Mouse (Mus musculus): Measurements from ENCODE around the gene Prkag2. TPM values are rescaled to one million over a fixed set of nuclear protein-coding genes. Genes with fewer than 3 reads are reported as not detected.
A peak's percentile ranks its signal among the peaks of the same experiment; 100 is the strongest.

Prkag2 gene
- polyA plus RNA-seq, 1 experiment from 2014 or later, result 76.5 TPM

DNA sequence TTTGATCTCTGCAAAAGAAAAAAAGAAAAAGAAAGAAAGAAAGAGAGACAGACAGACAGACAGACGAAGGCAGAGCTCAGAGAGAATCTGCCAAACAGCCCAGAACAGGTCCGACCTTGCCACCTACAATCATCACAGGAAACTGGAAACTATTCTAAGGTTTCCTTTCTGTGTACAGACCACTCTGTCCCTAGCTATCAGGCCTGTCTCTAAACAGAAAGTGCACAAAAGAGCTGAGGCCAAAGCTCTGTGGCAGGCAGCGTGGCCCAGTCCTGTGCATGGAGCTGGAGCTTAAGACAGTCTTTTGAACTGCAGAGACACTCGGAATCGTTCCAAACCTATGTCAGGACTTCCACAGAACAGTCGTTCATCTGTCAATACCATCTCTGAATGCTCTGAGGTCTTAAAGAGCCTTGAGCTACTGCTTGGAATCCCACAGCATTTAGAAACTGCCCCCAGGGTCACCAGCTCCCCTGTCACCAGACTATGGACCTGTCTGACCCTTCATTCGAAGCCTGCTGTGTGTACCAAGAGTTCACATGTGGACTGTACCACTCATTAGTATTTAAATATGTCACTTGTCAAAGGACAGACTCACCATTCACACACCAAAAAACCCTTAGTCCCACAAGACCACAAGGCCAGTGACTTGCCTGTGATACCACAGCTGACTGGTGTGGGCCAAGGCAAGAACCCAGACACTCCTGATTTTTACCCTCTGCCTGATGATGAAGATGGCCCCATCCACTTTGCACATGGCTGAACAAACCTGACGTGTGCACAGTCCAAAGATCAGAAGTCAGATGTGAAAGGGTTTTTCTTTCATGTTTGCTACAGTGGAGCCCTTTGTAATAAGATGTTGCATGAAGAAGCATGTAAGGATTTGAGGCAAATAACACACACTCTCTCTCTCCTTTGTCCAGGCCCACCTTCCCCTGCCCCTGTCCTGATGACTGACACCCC, 35.9 kb downstream of the Prkag2 start:
- Histone ChIP-seq H3K9me3 (no peaks in the 10 kb centered on the region), H3K4me1 (replicated peaks) (peaks cover 19% of the 10 kb centered on the region), H3K36me3 (no peaks in the 10 kb centered on the region), H3K27ac (replicated peaks) (no peak overlapping the region), H3K4me2 (no peak overlapping the region), H3K4me3 (no peak overlapping the region), H3K27me3 (no peaks in the 10 kb centered on the region), H3K9ac (no peak overlapping the region)
- ATAC-seq (ENCODE audit: low read depth), result no peak
- 68% methylated on average over 8 of the region's 8 CpGs for WGBS

DNA sequence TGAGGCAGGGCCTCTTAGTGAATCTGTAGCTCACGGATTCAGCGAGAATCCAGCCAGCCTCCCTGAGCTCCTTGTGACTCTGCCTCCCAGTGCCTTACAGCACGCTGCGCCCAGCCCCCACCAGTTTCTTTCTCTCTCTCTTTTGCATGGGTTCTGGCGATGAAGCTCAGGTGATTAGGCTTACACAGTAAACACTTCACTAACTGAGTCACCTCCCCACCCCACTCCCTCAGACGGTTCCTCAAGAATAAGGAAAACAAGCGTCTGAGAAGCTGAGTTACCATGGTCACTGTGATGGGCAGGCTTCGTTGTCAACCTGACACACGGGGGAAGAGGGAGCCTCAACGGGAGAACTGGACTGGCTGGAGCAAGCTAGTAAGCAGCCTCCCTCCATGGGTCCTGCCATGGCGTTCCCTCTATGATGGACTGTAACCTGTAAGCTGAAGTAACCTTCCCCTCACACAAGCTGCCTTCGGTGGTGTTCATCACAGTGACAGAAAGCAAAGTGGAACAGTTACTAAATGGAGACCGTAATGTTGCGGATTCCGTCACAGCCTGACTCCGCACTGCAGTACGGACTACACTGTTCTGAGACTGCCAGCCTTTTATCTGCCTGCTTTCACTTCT, 37.8 kb downstream of the Prkag2 start:
- H3K36me3 ChIP-seq, result no peaks in the 10 kb centered on the region
- WGBS, result 54% methylated on average over 17 of the region's 17 CpGs
- no peaks in the 10 kb centered on the region for H3K27me3 ChIP-seq
- no peaks in the 10 kb centered on the region for H3K9me3 ChIP-seq
- H3K4me1 ChIP-seq (replicated peaks), result peaks cover 31% of the 10 kb centered on the region
- ATAC-seq (ENCODE audit: low read depth), result no peak
- H3K27ac ChIP-seq (replicated peaks), result no peak overlapping the region
- H3K4me3 ChIP-seq, result no peak overlapping the region
- no peak overlapping the region for H3K4me2 ChIP-seq
- H3K9ac ChIP-seq, result no peak overlapping the region

DNA sequence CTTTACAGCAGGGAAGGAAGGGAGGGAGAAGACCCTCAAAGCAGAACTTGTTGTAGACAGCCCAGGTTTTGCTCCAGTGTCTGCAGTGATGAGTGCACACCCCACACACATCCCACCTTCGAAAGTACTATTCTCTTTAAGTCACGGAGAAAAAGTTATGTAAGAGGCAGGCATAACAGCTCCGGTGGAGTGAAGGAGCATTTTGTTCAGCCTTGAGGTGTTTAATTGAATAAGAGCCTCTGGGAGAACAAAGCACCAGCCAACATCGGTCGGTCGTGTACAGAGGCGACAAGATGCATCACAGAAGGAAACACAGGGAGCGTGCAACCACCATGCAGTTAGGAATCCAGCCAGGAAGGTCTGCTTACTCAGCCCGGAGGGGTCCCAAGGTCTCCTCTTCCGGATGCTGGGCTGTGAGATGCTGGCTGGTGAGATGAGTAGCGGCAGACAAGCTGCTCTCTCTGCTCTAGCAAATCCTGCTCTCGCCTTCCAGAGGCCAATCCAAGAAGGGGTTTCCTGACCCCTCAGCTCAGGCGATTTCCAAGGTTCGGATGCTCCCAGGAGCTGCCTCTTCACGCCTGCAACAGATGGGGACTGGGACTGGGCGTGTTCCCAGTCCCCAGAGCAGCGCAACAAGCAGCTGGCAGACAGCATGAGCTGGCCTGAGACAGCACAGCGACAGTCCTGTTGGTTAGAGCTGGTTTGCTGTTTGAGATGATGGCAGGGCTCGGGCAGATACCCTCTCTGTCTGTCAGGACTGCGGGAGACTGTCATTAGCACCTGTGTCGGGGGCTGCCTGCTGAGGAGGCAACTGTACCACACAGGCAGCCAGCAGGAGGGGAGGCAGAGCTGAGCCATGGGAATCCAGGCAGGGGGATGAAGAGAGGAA, 41.3 kb downstream of the Prkag2 start:
- peak; percentile 12; the same call in 1 of the 2 replicates for ATAC-seq (ENCODE audit: low read depth)
- no peaks in the 10 kb centered on the region for H3K36me3 ChIP-seq
- no peak overlapping the region for H3K27ac ChIP-seq (replicated peaks)
- H3K4me2 ChIP-seq, result peak overlapping the region; percentile 31
- peaks cover 43% of the 10 kb centered on the region for H3K4me1 ChIP-seq (replicated peaks)
- no peaks in the 10 kb centered on the region for H3K9me3 ChIP-seq
- no peak overlapping the region for H3K4me3 ChIP-seq
- H3K27me3 ChIP-seq, result no peaks in the 10 kb centered on the region
- H3K9ac ChIP-seq, result peak overlapping the region; percentile 57
- WGBS, result 24% methylated on average over 21 of the region's 21 CpGs

DNA sequence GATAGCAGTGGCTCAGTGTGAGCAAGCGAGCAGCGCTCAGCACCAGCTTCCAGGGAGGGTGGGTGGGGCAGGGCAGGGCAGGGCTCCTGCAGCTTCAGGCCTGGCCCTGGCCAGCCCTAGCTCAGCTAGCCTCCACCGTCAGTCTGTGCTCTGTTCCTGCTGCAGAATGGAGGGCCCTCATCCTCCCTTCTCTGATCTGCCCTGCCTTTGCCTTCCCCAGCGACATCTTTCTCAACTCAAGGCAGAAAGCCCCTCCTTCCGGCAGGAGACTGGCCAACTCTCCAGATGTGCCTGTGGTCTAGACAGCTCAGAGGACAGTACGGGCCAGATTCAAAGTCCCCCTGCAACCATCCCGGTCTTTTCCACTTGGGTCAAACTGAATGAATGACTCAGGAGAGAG, 42.0 kb downstream of the Prkag2 start:
- H3K4me3 ChIP-seq, result no peak overlapping the region
- H3K4me2 ChIP-seq, result no peak overlapping the region
- no peak overlapping the region for H3K27ac ChIP-seq (replicated peaks)
- ATAC-seq (ENCODE audit: low read depth), result no peak
- H3K9ac ChIP-seq, result no peak overlapping the region
- H3K9me3 ChIP-seq, result no peaks in the 10 kb centered on the region
- H3K4me1 ChIP-seq (replicated peaks), result peaks cover 43% of the 10 kb centered on the region
- WGBS, result 41% methylated on average over 7 of the region's 7 CpGs
- H3K27me3 ChIP-seq, result no peaks in the 10 kb centered on the region
- H3K36me3 ChIP-seq, result no peaks in the 10 kb centered on the region

DNA sequence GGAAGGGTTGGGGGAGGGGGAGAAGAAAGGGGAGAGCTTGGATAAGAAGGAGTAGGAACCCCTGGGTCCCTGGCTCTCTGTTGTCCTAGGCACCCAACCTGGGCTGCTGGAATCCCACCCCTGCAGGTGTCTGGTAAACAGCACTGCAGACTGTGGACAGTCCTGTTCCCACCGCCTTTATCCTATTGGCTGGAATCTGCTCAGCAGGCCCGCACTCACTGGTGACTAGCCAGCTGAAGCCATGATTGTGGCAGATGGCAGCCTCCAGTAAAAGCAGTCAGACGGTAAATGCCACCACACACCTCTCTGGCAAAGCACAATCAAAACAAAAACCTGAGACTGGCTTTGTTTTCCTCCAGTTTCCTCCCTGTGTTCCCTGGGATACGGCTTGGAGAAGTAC, 45.2 kb downstream of the Prkag2 start:
- ATAC-seq (ENCODE audit: low read depth), result peak; percentile 44; the same call in 1 of the 2 replicates
- peak overlapping the region; percentile 24; the same call in 1 of the 2 replicates for H3K27ac ChIP-seq (replicated peaks)

DNA sequence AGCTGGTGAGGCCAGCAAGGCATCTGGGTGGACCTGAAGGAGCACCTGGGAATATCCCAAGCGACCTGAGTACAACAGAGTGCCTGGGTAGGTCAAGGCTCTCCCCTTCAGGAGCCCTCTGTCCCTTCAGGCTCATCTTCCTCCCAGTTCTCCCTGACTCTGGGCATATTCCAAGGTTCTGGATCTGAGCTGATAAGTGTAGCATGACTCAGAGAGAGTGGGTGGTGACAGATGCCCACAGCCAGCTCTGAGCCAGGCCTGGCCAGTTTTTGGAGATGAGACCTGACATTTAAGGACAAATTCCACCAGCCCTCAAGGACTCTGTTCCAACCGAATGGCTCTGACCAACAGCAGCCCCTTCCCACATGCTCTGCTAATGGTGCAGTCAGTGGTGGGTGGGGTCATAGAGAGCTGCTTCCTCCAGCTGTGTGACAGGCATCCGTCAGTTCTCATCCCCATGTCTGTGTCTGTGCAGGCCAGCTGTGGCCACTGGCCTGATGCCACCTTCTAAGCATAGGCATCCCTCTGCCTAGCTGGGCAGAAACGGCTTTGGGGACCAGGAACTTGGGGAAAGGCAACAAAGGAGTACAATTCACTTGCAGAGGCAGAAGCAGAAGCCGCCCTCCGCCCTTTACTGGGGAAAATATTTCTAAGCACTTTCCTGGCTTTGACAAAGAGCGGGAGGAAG, 46.3 kb downstream of the Prkag2 start:
- H3K9me3 ChIP-seq, result no peaks in the 10 kb centered on the region
- H3K4me1 ChIP-seq (replicated peaks), result peaks cover 20% of the 10 kb centered on the region
- no peaks in the 10 kb centered on the region; the same call in 1 of the 2 replicates for H3K27me3 ChIP-seq
- 74% methylated on average over 7 of the region's 7 CpGs for WGBS
- H3K4me2 ChIP-seq, result no peak overlapping the region
- no peak overlapping the region for H3K27ac ChIP-seq (replicated peaks)
- no peak overlapping the region for H3K4me3 ChIP-seq
- no peaks in the 10 kb centered on the region for H3K36me3 ChIP-seq
- no peak overlapping the region for H3K9ac ChIP-seq
- no peak for ATAC-seq (ENCODE audit: low read depth)

More for the DNA sequence above, 45.2 kb downstream of the Prkag2 start:
- Histone ChIP-seq H3K4me1 (replicated peaks) (peaks cover 31% of the 10 kb centered on the region), H3K27me3 (no peaks in the 10 kb centered on the region; the same call in 1 of the 2 replicates), H3K9me3 (no peaks in the 10 kb centered on the region), H3K36me3 (no peaks in the 10 kb centered on the region), H3K9ac (no peak overlapping the region), H3K4me2 (no peak overlapping the region), H3K4me3 (no peak overlapping the region)
- WGBS, result 31% methylated on average over 4 of the region's 4 CpGs

DNA sequence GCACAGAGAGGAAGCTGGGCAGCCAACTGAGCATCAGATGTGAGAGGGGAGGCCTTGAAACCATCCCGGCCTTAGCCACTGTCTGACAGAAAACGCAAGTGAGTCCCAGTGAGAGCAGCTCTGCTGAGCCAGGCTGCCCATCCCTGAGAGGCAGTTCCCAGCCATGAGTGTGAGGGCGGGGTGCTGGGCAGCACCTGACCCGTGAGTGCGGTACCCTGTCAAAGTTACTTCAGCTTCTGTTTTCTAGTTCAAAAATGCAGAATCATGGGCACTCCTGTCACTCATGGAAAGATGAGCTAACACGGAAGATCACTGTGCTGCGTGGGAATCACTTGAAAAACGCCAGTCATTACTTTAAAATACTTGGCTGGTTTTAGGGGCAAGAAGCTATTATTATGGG, 49.6 kb downstream of the Prkag2 start:
- no peaks in the 10 kb centered on the region; the same call in 1 of the 2 replicates for H3K27me3 ChIP-seq
- H3K27ac ChIP-seq (replicated peaks), result no peak overlapping the region
- no peak overlapping the region for H3K9ac ChIP-seq
- peaks cover 11% of the 10 kb centered on the region for H3K4me1 ChIP-seq (replicated peaks)
- 39% methylated on average over 8 of the region's 8 CpGs for WGBS
- H3K9me3 ChIP-seq, result no peaks in the 10 kb centered on the region
- no peaks in the 10 kb centered on the region for H3K36me3 ChIP-seq
- H3K4me2 ChIP-seq, result no peak overlapping the region
- H3K4me3 ChIP-seq, result no peak overlapping the region
- ATAC-seq (ENCODE audit: low read depth), result no peak

DNA sequence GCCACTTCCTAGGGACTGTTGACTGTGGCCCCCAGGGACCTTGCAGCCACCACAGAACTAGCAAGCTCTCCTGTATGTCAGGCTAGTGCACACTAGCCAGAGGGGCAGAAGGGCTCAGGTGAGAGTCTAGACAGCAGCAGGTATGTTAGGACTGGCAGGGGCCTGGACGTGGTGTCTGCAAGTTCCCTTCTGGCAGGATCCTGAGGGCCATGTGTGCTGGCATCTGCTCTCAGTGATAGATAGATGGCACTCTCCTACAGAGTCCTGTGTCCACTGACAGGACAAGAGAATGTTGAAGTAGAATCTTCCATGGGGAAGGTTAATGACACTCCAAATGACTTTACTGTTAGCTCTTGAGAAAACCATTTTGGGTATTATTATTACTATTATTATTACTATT, 52.8 kb downstream of the Prkag2 start:
- Histone ChIP-seq H3K4me2 (no peak overlapping the region), H3K27me3 (no peaks in the 10 kb centered on the region; the same call in 1 of the 2 replicates), H3K36me3 (no peaks in the 10 kb centered on the region), H3K4me1 (replicated peaks) (no peaks in the 10 kb centered on the region), H3K4me3 (no peak overlapping the region), H3K9ac (no peak overlapping the region), H3K27ac (replicated peaks) (no peak overlapping the region), H3K9me3 (no peaks in the 10 kb centered on the region)
- ATAC-seq (ENCODE audit: low read depth), result no peak
- 77% methylated on average over 1 of the region's 1 CpGs for whole genome bisulfite sequencing

DNA sequence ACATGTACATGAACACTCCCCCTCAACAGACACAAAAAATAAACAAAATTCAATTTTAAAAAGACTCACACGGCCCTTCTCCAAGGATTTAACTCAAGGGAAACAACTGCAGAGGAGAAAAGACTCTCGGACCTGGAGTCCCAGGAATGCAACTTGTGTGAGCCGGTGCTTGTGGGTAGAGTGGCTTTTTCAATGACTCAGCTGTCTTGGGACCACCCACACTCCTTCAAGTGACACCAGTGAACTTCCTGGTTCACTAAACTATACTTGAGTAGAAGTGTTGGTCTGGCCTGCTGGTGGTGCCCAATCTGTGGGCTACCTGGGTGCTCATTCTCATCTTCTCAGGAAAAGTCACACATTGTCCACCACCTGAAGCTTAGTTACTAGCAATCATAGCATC, 53.7 kb downstream of the Prkag2 start:
- ATAC-seq (ENCODE audit: low read depth), result no peak
- Histone ChIP-seq H3K27ac (replicated peaks) (no peak overlapping the region), H3K27me3 (no peaks in the 10 kb centered on the region), H3K4me2 (no peak overlapping the region), H3K36me3 (no peaks in the 10 kb centered on the region), H3K9me3 (no peaks in the 10 kb centered on the region), H3K4me1 (replicated peaks) (no peaks in the 10 kb centered on the region), H3K4me3 (no peak overlapping the region), H3K9ac (no peak overlapping the region)
- 78% methylated on average over 3 of the region's 3 CpGs for WGBS

DNA sequence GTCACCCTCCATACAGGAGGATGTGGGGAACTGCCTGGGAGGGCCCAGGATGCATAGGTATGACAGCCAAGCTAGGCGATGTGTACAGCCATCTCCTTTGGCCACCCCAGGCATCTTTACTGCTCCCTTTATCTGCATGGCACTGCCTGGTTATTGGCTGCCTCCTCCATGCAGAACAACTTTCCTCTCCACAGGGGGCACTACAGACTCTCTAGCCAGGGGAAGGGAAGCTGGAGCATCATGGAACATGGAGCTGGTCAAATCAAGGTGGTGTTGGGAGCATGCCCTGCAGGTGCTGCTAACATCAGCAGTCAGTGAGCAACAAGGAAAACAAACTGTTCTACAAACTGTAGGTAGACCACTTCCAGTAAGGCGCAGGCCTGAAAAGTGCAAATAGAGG, 56.4 kb downstream of the Prkag2 start:
- Histone ChIP-seq H3K9ac (no peak overlapping the region), H3K4me2 (no peak overlapping the region), H3K4me3 (no peak overlapping the region), H3K4me1 (replicated peaks) (no peaks in the 10 kb centered on the region; the same call in 1 of the 2 replicates), H3K27ac (replicated peaks) (no peak overlapping the region), H3K27me3 (no peaks in the 10 kb centered on the region), H3K9me3 (no peaks in the 10 kb centered on the region), H3K36me3 (no peaks in the 10 kb centered on the region)
- no peak for ATAC-seq (ENCODE audit: low read depth)
- 87% methylated on average over 2 of the region's 2 CpGs for WGBS

DNA sequence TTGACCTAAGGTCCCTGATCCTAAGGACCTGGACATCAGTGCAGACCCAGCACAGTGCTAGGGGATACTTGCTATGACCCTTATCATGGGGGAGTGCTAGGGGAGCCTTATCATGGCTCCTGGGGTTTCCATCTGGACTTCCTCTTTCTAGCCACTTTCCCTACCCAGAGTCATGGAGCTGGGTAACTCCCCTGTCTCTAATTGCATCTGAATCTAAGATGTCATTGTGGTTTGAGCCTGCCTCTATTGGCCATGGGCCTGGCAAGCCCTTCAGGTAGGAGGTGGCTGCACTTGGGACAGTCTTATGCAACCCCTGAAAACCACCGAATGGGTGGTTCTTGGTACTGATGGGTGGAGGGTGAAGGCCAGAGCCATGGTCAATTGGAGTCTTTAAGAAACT, 58.5 kb downstream of the Prkag2 start:
- 96% methylated on average over 1 of the region's 1 CpGs for WGBS
- H3K27ac ChIP-seq (replicated peaks), result no peak overlapping the region
- H3K4me2 ChIP-seq, result no peak overlapping the region
- H3K9me3 ChIP-seq, result no peaks in the 10 kb centered on the region
- no peak overlapping the region for H3K4me3 ChIP-seq
- H3K27me3 ChIP-seq, result no peaks in the 10 kb centered on the region
- ATAC-seq (ENCODE audit: low read depth), result no peak
- H3K9ac ChIP-seq, result no peak overlapping the region
- H3K4me1 ChIP-seq (replicated peaks), result no peaks in the 10 kb centered on the region; the same call in 1 of the 2 replicates
- no peaks in the 10 kb centered on the region for H3K36me3 ChIP-seq

All from neural tube, embryonic 13.5 days (tissue).